7 mouse cellular contexts compared by ENCODE assay signal in the genomic region with DNA sequence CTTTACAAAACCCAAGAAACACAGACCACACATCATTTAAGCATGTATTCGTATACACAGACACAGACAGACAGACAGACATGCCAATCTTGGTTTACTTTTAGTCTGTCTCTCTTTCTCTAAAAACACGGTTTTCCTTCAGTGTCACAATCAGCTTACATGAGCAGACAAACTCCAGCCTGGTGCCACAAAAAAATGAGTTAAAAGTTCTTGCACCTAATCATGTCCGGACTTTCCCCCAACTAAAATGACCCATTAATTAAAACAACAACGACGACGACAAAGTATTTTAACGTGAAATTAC. TPM values are rescaled to one million over a fixed set of nuclear protein-coding genes. Genes with fewer than 3 reads are reported as not detected.
DNase-seq lines count a peak whose midpoint lies in the region; ATAC-seq and TF ChIP-seq lines count a peak whose summit lies in the region.

No protein-coding gene starts in this region.

- peak; percentile 43 for DNase-seq in lung, postnatal 0 days (ENCODE audit: low spot score)
- no peak for DNase-seq in lung, postnatal 25 days (ENCODE audit: low spot score)
- no peak for DNase-seq in limb, embryonic 11.5 days (ENCODE audit: low spot score)
- no peak for DNase-seq in left cerebral cortex, adult 9 months (ENCODE audit: low spot score in 2 of 2)
- DNase-seq in MN1 (ENCODE audit: low spot score), result no peak

- peaks cover 12% of the 10 kb centered on the region; the same call in 1 of the 2 replicates for H3K4me1 ChIP-seq in lung, postnatal 0 days (ENCODE audit: insufficient read depth, low read depth, low read length)
- peaks cover 16% of the 10 kb centered on the region for H3K4me1 ChIP-seq in embryonic facial prominence, embryonic 15.5 days
- peaks cover 6% of the 10 kb centered on the region; the same call in 1 of the 2 replicates for H3K4me1 ChIP-seq in limb, embryonic 11.5 days (ENCODE audit: control insufficient read depth, insufficient read depth, low read length)
- H3K4me1 ChIP-seq in stomach, embryonic 14.5 days (ENCODE audit: control insufficient read depth, insufficient read depth, low read length), result peaks cover 14% of the 10 kb centered on the region

- ATAC-seq in lung, postnatal 0 days, result no peak
- ATAC-seq in embryonic facial prominence, embryonic 15.5 days (ENCODE audit: insufficient number of reproducible peaks, low FRiP score, low TSS enrichment, low read depth), result no peak
- no peak for ATAC-seq in limb, embryonic 11.5 days (ENCODE audit: insufficient number of reproducible peaks, low FRiP score, low TSS enrichment, low read depth)
- no peak for ATAC-seq in stomach, embryonic 14.5 days (ENCODE audit: insufficient number of reproducible peaks, insufficient read depth, low FRiP score, low read depth)

- peak overlapping the region; percentile 99 for H3K27ac ChIP-seq in lung, postnatal 0 days (ENCODE audit: low read length)
- peak overlapping the region; percentile 97; the same call in 1 of the 2 replicates for H3K27ac ChIP-seq in embryonic facial prominence, embryonic 15.5 days (replicated peaks)
- no peak overlapping the region for H3K27ac ChIP-seq in limb, embryonic 11.5 days (replicated peaks; ENCODE audit: low read depth, low read length)
- no peak overlapping the region for H3K27ac ChIP-seq in stomach, embryonic 14.5 days (ENCODE audit: low read length)

- 1% methylated on average over 7 of the region's 7 CpGs for WGBS in lung, postnatal 0 days
- WGBS in embryonic facial prominence, embryonic 15.5 days, result under 1% methylated on average over 7 of the region's 7 CpGs
- 3% methylated on average over 7 of the region's 7 CpGs for WGBS in limb, embryonic 11.5 days
- WGBS in stomach, embryonic 14.5 days, result 1% methylated on average over 7 of the region's 7 CpGs

- H3K36me3 ChIP-seq in lung, postnatal 0 days (ENCODE audit: insufficient read depth, low read length), result no peaks in the 10 kb centered on the region
- H3K36me3 ChIP-seq in embryonic facial prominence, embryonic 15.5 days, result no peaks in the 10 kb centered on the region
- no peaks in the 10 kb centered on the region for H3K36me3 ChIP-seq in limb, embryonic 11.5 days (ENCODE audit: control insufficient read depth, insufficient read depth, low read length)
- H3K36me3 ChIP-seq in stomach, embryonic 14.5 days (ENCODE audit: control insufficient read depth, insufficient read depth, low read length), result no peaks in the 10 kb centered on the region

- no peaks in the 10 kb centered on the region for H3K9me3 ChIP-seq in lung, postnatal 0 days (ENCODE audit: low read length)
- no peaks in the 10 kb centered on the region for H3K9me3 ChIP-seq in embryonic facial prominence, embryonic 15.5 days (replicated peaks)
- no peaks in the 10 kb centered on the region for H3K9me3 ChIP-seq in limb, embryonic 11.5 days (ENCODE audit: control insufficient read depth, low read length)
- no peaks in the 10 kb centered on the region for H3K9me3 ChIP-seq in stomach, embryonic 14.5 days (ENCODE audit: control insufficient read depth, low read depth, low read length)

- H3K4me3 ChIP-seq in lung, postnatal 0 days (ENCODE audit: low read depth, low read length), result peak overlapping the region; percentile 96
- H3K4me3 ChIP-seq in embryonic facial prominence, embryonic 15.5 days (replicated peaks), result peak overlapping the region; percentile 67
- H3K4me3 ChIP-seq in limb, embryonic 11.5 days (ENCODE audit: low read depth, low read length), result peak overlapping the region; percentile 70
- H3K4me3 ChIP-seq in stomach, embryonic 14.5 days (ENCODE audit: low read depth, low read length), result peak overlapping the region; percentile 81

- TF ChIP-seq EP300 in lung, postnatal 0 days (IDR thresholded peaks at IDR 0.05), result no peak

- peak overlapping the region; percentile 92 for H3K9ac ChIP-seq in lung, postnatal 0 days (replicated peaks; ENCODE audit: low read depth)
- peak overlapping the region; percentile 91 for H3K9ac ChIP-seq in embryonic facial prominence, embryonic 15.5 days
- H3K9ac ChIP-seq in limb, embryonic 11.5 days (ENCODE audit: low read length), result peak overlapping the region; percentile 95
- H3K9ac ChIP-seq in stomach, embryonic 14.5 days (replicated peaks; ENCODE audit: low read depth, low read length), result peak overlapping the region; percentile 99

- H3K27me3 ChIP-seq in lung, postnatal 0 days (replicated peaks; ENCODE audit: insufficient read depth, low read length), result no peaks in the 10 kb centered on the region
- no peaks in the 10 kb centered on the region for H3K27me3 ChIP-seq in embryonic facial prominence, embryonic 15.5 days
- H3K27me3 ChIP-seq in limb, embryonic 11.5 days (ENCODE audit: control insufficient read depth, insufficient read depth, low read length), result no peaks in the 10 kb centered on the region
- no peaks in the 10 kb centered on the region for H3K27me3 ChIP-seq in stomach, embryonic 14.5 days (ENCODE audit: control insufficient read depth, insufficient read depth, low read length)

- H3K4me2 ChIP-seq in lung, postnatal 0 days (replicated peaks; ENCODE audit: low read depth, low read length), result peak overlapping the region; percentile 74
- peak overlapping the region; percentile 73 for H3K4me2 ChIP-seq in embryonic facial prominence, embryonic 15.5 days (replicated peaks)
- peak overlapping the region; percentile 51 for H3K4me2 ChIP-seq in limb, embryonic 11.5 days (ENCODE audit: low read depth, severe bottlenecking)
- H3K4me2 ChIP-seq in stomach, embryonic 14.5 days (replicated peaks; ENCODE audit: low read depth, low read length), result peak overlapping the region; percentile 78

- no peak for TF ChIP-seq CTCF in lung, postnatal 0 days (IDR thresholded peaks at IDR 0.05)

RNA-seq across cellular contexts. Expression of gene Nrip1, which starts 2.1 kb away (rescaled TPM):
- polyA plus RNA-seq in lung, postnatal 0 days (2015; fragmentation: Nextera tagmentation; extraction: Ambion mirVana), result 25.3 and 29.6 TPM in 2 replicates
- 43.8 and 45.5 TPM in 2 replicates for polyA plus RNA-seq in embryonic facial prominence, embryonic 15.5 days (2015; fragmentation: Nextera tagmentation; extraction: Ambion mirVana)
- 29.1 and 33.5 TPM in 2 replicates for polyA plus RNA-seq in limb, embryonic 11.5 days (2014; fragmentation: Nextera tagmentation; extraction: Ambion mirVana)
- polyA plus RNA-seq in stomach, embryonic 14.5 days (2014; fragmentation: Nextera tagmentation; extraction: Ambion mirVana), result 51.4 and 52.3 TPM in 2 replicates

Comparison
In these comparisons a context has a peak if more than half of its experiments do, and no peak if none do; other contexts are left out.
1. H3K27ac ChIP-seq: peak in lung, postnatal 0 days (single experiment) and embryonic facial prominence, embryonic 15.5 days (single experiment); none in limb, embryonic 11.5 days (single experiment) and stomach, embryonic 14.5 days (single experiment).
2. Peak in every context shown above with its lines, with median percentiles within 50 percentile points of each other: H3K4me2 ChIP-seq, H3K4me3 ChIP-seq and H3K9ac ChIP-seq.